Mouse (Mus musculus) heart, adult 9 months (tissue): Measurements from ENCODE around the gene Apoc2.

Source experiments
- DNase-seq, 2 experiments: peaks; one replicate each; pipeline ENCODE4 v3.0.0; 2022; ENCODE audit warnings: low spot score in 2 of 2

Gene Apoc2

GRCm38 (mm10) chr7:19677872-19678271, at the start of gene Apoc2:
Apoc2 (minus strand) TSS chr7:19677941.
- DNase-seq, result no peak

GRCm38 (mm10) chr7:19726541-19726940, 48.8 kb upstream of the Apoc2 start:
- DNase-seq, result no peak

- DNase-seq, result no peak
Observed at GRCm38 (mm10) chr7:19724167-19724566, 46.4 kb upstream of the Apoc2 start.

GRCm38 (mm10) chr7:19722754-19723195, 45.0 kb upstream of the Apoc2 start:
- peak; percentile 79 to 84 for DNase-seq

- DNase-seq, result no peak
Observed at GRCm38 (mm10) chr7:19719200-19719599, 41.5 kb upstream of the Apoc2 start.

GRCm38 (mm10) chr7:19718297-19718952, 40.7 kb upstream of the Apoc2 start:
- DNase-seq, result no peak

GRCm38 (mm10) chr7:19717346-19717745, 39.6 kb upstream of the Apoc2 start:
- DNase-seq, result no peak

- DNase-seq, result no peak
Observed at GRCm38 (mm10) chr7:19716822-19717221, 39.1 kb upstream of the Apoc2 start.

GRCm38 (mm10) chr7:19716055-19716682, 38.4 kb upstream of the Apoc2 start:
- no peak for DNase-seq

- DNase-seq, result peak; percentile 100
Observed at GRCm38 (mm10) chr7:19715239-19716054, 37.7 kb upstream of the Apoc2 start, which contains the start of gene Tomm40. Tomm40 (minus strand) TSS chr7:19715438.

GRCm38 (mm10) chr7:19714836-19715235, 37.1 kb upstream of the Apoc2 start:
- no peak for DNase-seq

- no peak for DNase-seq
Observed at GRCm38 (mm10) chr7:19713598-19713997, 35.9 kb upstream of the Apoc2 start.

- DNase-seq, result no peak
Observed at GRCm38 (mm10) chr7:19713196-19713595, 35.5 kb upstream of the Apoc2 start.

- no peak for DNase-seq
Observed at GRCm38 (mm10) chr7:19712414-19712813, 34.7 kb upstream of the Apoc2 start.

- no peak for DNase-seq
Observed at GRCm38 (mm10) chr7:19710650-19711049, 32.9 kb upstream of the Apoc2 start.

- no peak for DNase-seq
Observed at GRCm38 (mm10) chr7:19705271-19705670, 27.5 kb upstream of the Apoc2 start.

GRCm38 (mm10) chr7:19704475-19704874, 26.7 kb upstream of the Apoc2 start:
- DNase-seq, result no peak

- no peak for DNase-seq
Observed at GRCm38 (mm10) chr7:19702859-19703555, 25.3 kb upstream of the Apoc2 start.

- DNase-seq, result peak in 1 of 2 experiments; percentile 83
Observed at GRCm38 (mm10) chr7:19701069-19701761, 23.5 kb upstream of the Apoc2 start.

GRCm38 (mm10) chr7:19700299-19701068, 22.7 kb upstream of the Apoc2 start:
- DNase-seq, result peak in 1 of 2 experiments; percentile 81

GRCm38 (mm10) chr7:19699827-19700148, 22.0 kb upstream of the Apoc2 start:
- no peak for DNase-seq
